Mouse (Mus musculus): ENCODE measurements at regions not wholly inside any gene's neighbourhood (a gene's known extent, or its start where the extent isn't known, plus 50 kb on each side); places are given as distances from the start of the nearest gene placed in this dataset.

DNA sequence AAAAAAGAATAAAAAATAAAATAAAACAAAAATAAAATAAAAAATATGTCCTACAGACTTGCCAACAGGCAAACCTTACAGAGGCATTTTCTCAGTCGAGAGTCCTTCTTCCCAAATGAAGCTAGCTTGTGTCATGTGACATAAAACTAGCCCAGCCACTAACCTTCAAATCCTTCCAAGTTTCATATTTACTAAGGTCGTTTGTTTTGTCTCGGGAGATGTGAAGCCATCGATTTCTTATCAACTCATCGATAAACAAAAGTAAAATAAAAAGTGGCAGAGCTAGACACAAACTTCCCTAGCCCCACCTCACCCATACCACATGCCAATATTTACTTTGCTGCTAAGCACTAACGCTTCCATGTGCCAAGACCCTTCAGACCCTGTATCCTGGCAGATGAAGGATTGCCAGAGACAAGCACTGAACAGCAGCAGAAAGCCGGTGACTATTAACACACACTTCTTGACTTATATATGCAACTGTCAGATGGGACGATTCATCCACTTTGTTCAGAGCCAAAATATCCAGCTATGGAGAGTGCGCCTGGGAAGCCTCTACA lies 79.9 kb upstream of the Klf9 start:
- no peaks in the 10 kb centered on the region for H3K4me1 ChIP-seq (replicated peaks; ENCODE audit: control insufficient read depth, insufficient read depth, low read length)
- 90% methylated on average over 9 of the region's 9 CpGs for WGBS
- no peaks in the 10 kb centered on the region for H3K27me3 ChIP-seq (ENCODE audit: control insufficient read depth, insufficient read depth, low read length)
- H3K36me3 ChIP-seq (ENCODE audit: control insufficient read depth, insufficient read depth, low read length) = no peaks in the 10 kb centered on the region
- no peak overlapping the region for H3K4me3 ChIP-seq (ENCODE audit: low read depth, low read length)
- DNase-seq (ENCODE audit: low spot score) = no peak
- H3K9ac ChIP-seq (ENCODE audit: low read depth, low read length) = no peak overlapping the region
- H3K27ac ChIP-seq (ENCODE audit: low read depth, low read length) = no peak overlapping the region
- no peaks in the 10 kb centered on the region for H3K9me3 ChIP-seq (ENCODE audit: control insufficient read depth, low read length)
- ATAC-seq (ENCODE audit: low FRiP score) = no peak
- H3K4me2 ChIP-seq (replicated peaks; ENCODE audit: low read depth, low read length) = no peak overlapping the region

DNA sequence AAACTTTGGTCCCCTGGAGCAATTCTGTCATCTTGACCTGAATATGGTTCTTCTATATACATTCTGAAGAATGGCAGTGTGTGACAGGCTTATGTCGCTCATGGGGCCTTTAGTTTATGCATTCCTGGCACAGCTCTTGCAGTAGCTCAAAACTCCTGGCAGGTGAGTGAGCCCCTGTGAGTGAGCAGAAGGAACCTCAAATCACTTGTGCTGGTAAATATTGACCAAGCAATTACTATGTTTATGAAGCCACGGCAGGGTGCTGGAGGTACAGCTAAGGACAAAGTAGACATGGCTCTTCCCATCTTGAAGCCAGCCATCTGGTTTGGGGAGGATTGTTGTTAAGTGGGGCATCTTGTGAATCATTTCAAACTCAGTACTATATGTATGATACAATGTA lies 79.1 kb upstream of the Klf9 start:
- no peak overlapping the region for H3K27ac ChIP-seq (ENCODE audit: low read depth, low read length)
- H3K36me3 ChIP-seq (ENCODE audit: control insufficient read depth, insufficient read depth, low read length) = no peaks in the 10 kb centered on the region
- DNase-seq (ENCODE audit: low spot score) (no peak), ATAC-seq (ENCODE audit: low FRiP score) (no peak)
- H3K4me3 ChIP-seq (ENCODE audit: low read depth, low read length) = no peak overlapping the region
- no peak overlapping the region for H3K9ac ChIP-seq (ENCODE audit: low read depth, low read length)
- no peak overlapping the region for H3K4me2 ChIP-seq (replicated peaks; ENCODE audit: low read depth, low read length)
- H3K4me1 ChIP-seq (replicated peaks; ENCODE audit: control insufficient read depth, insufficient read depth, low read length) = no peaks in the 10 kb centered on the region
- no peaks in the 10 kb centered on the region for H3K9me3 ChIP-seq (ENCODE audit: control insufficient read depth, low read length)
- WGBS = 74% methylated on average over 2 of the region's 2 CpGs
- no peaks in the 10 kb centered on the region for H3K27me3 ChIP-seq (ENCODE audit: control insufficient read depth, insufficient read depth, low read length)

DNA sequence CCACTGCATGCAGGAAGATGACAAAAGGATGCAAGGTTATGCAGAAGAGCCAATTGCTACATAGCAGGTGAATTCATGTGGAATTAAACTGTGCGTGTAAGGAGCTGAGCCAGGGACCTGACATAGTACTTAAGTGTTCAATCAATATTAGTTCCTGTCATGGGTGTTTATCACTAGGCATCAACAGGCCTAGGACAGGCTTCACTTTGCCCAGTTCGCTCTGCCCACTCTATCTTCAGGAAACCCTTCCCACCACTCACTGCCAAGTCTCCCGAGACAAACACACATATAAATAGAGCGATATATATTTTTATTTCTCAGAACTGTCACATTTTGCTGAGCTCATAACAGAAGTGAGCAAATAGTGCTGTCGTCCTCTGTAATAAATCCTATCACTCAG lies 78.2 kb upstream of the Klf9 start:
- H3K9ac ChIP-seq (ENCODE audit: low read depth, low read length) = no peak overlapping the region
- no peak for DNase-seq (ENCODE audit: low spot score)
- no peak overlapping the region for H3K4me2 ChIP-seq (replicated peaks; ENCODE audit: low read depth, low read length)
- no peak overlapping the region for H3K4me3 ChIP-seq (ENCODE audit: low read depth, low read length)
- H3K4me1 ChIP-seq (replicated peaks; ENCODE audit: control insufficient read depth, insufficient read depth, low read length) = no peaks in the 10 kb centered on the region
- no peaks in the 10 kb centered on the region for H3K27me3 ChIP-seq (ENCODE audit: control insufficient read depth, insufficient read depth, low read length)
- WGBS = 88% methylated on average over 5 of the region's 5 CpGs
- no peak for ATAC-seq (ENCODE audit: low FRiP score)
- H3K36me3 ChIP-seq (ENCODE audit: control insufficient read depth, insufficient read depth, low read length) = no peaks in the 10 kb centered on the region
- no peak overlapping the region for H3K27ac ChIP-seq (ENCODE audit: low read depth, low read length)
- no peaks in the 10 kb centered on the region for H3K9me3 ChIP-seq (ENCODE audit: control insufficient read depth, low read length)

DNA sequence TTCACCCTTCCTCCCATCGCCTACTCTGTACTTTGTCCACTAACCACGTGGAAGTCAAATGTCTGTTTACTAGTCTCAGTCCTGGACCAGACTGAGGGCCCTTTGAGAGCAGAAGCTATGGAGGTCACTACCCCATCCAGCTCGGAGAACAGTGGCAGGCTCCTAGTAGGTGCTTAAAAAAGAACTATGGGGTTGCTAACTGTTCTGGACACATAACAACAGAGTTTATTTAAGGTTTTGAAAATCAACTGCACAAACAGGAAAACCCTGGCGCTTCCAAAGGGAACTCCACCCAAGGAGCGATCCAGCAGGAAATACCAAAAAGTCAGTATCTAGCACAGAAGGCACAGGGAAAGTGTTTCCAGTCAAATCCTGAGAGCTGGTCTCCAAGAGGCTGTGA lies 75.5 kb upstream of the Klf9 start:
- Histone ChIP-seq H3K4me1 (replicated peaks; ENCODE audit: control insufficient read depth, insufficient read depth, low read length) (no peaks in the 10 kb centered on the region), H3K27me3 (ENCODE audit: control insufficient read depth, insufficient read depth, low read length) (no peaks in the 10 kb centered on the region), H3K36me3 (ENCODE audit: control insufficient read depth, insufficient read depth, low read length) (no peaks in the 10 kb centered on the region), H3K9me3 (ENCODE audit: control insufficient read depth, low read length) (no peaks in the 10 kb centered on the region), H3K27ac (ENCODE audit: low read depth, low read length) (no peak overlapping the region), H3K9ac (ENCODE audit: low read depth, low read length) (no peak overlapping the region), H3K4me3 (ENCODE audit: low read depth, low read length) (no peak overlapping the region), H3K4me2 (replicated peaks; ENCODE audit: low read depth, low read length) (no peak overlapping the region)
- ATAC-seq (ENCODE audit: low FRiP score) = no peak
- DNase-seq (ENCODE audit: low spot score) = no peak
- 85% methylated on average over 5 of the region's 5 CpGs for WGBS

DNA sequence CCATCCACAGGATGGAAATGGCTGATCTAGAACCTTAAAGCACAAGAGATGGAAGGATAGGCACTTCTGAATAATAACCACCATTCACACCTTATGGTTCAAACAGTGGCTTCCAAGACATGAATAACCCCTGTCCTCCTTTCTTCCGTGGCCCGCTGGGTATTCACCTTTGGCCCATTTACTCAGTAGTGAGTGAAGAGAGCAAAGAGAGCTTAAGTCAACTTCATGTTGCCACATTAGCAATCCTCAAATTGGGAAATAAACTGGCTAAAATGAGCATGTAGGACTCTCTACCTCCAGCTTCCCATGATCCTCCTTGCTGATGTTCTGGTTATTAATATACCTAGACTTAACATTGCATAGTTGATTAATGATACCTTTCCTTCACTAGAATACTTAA lies 74.3 kb upstream of the Klf9 start:
- WGBS = 89% methylated on average over 2 of the region's 2 CpGs
- Histone ChIP-seq H3K4me3 (ENCODE audit: low read depth, low read length) (no peak overlapping the region), H3K4me1 (replicated peaks; ENCODE audit: control insufficient read depth, insufficient read depth, low read length) (no peaks in the 10 kb centered on the region), H3K4me2 (replicated peaks; ENCODE audit: low read depth, low read length) (no peak overlapping the region), H3K9me3 (ENCODE audit: control insufficient read depth, low read length) (no peaks in the 10 kb centered on the region), H3K9ac (ENCODE audit: low read depth, low read length) (no peak overlapping the region), H3K27me3 (ENCODE audit: control insufficient read depth, insufficient read depth, low read length) (no peaks in the 10 kb centered on the region), H3K27ac (ENCODE audit: low read depth, low read length) (no peak overlapping the region), H3K36me3 (ENCODE audit: control insufficient read depth, insufficient read depth, low read length) (no peaks in the 10 kb centered on the region)
- ATAC-seq (ENCODE audit: low FRiP score) = no peak
- DNase-seq (ENCODE audit: low spot score) = no peak

DNA sequence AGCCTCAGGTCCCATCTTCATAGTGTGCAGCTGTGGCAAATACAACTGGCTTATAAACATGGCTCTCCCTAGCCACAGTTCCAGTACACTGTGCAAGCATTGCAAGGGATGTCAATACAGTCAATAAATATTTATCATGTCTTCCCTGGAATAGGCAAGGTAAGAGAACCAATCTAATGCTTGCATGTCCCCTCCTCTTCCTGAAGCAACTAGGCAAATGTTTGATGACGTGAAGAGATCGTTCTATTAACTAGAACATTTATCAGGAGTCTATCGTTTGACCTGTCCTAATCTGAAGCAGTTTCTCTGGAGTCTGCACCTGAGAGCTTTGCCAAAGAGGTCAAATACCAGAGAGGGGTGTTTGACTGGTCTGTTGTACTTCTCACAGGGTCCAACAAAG lies 72.4 kb upstream of the Klf9 start:
- DNase-seq (ENCODE audit: low spot score) (no peak), ATAC-seq (ENCODE audit: low FRiP score) (no peak)
- 91% methylated on average over 3 of the region's 3 CpGs for WGBS
- H3K4me1 ChIP-seq (replicated peaks; ENCODE audit: control insufficient read depth, insufficient read depth, low read length) = no peaks in the 10 kb centered on the region
- H3K27me3 ChIP-seq (ENCODE audit: control insufficient read depth, insufficient read depth, low read length) = no peaks in the 10 kb centered on the region
- no peaks in the 10 kb centered on the region for H3K36me3 ChIP-seq (ENCODE audit: control insufficient read depth, insufficient read depth, low read length)
- no peaks in the 10 kb centered on the region for H3K9me3 ChIP-seq (ENCODE audit: control insufficient read depth, low read length)
- no peak overlapping the region for H3K9ac ChIP-seq (ENCODE audit: low read depth, low read length)
- H3K27ac ChIP-seq (ENCODE audit: low read depth, low read length) = no peak overlapping the region
- no peak overlapping the region for H3K4me2 ChIP-seq (replicated peaks; ENCODE audit: low read depth, low read length)
- no peak overlapping the region for H3K4me3 ChIP-seq (ENCODE audit: low read depth, low read length)

DNA sequence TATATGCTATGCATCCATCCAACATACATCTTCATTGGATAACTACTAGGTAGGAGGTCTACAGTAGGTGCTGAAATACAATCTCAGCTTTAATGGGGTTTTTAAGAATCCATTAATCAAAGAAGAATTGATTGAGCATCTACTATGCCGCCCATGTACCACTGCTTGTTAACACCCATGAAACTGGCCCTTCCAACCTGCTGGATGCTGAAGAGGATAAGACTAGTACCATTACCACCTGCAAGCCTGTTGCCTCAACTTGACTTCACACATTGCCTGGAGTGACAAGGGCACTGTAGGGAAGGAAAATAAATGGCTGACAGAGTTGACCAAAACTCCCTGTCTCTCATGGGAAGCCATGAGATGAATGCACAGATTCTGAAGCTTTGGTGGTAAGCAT lies 71.4 kb upstream of the Klf9 start:
- no peaks in the 10 kb centered on the region for H3K36me3 ChIP-seq (ENCODE audit: control insufficient read depth, insufficient read depth, low read length)
- DNase-seq (ENCODE audit: low spot score) (no peak), ATAC-seq (ENCODE audit: low FRiP score) (no peak)
- H3K4me3 ChIP-seq (ENCODE audit: low read depth, low read length) = no peak overlapping the region
- H3K9ac ChIP-seq (ENCODE audit: low read depth, low read length) = no peak overlapping the region
- H3K27ac ChIP-seq (ENCODE audit: low read depth, low read length) = no peak overlapping the region
- no peaks in the 10 kb centered on the region for H3K9me3 ChIP-seq (ENCODE audit: control insufficient read depth, low read length)
- H3K4me2 ChIP-seq (replicated peaks; ENCODE audit: low read depth, low read length) = no peak overlapping the region
- H3K4me1 ChIP-seq (replicated peaks; ENCODE audit: control insufficient read depth, insufficient read depth, low read length) = no peaks in the 10 kb centered on the region
- no peaks in the 10 kb centered on the region for H3K27me3 ChIP-seq (ENCODE audit: control insufficient read depth, insufficient read depth, low read length)
- 87% methylated on average over 1 of the region's 1 CpGs for WGBS

DNA sequence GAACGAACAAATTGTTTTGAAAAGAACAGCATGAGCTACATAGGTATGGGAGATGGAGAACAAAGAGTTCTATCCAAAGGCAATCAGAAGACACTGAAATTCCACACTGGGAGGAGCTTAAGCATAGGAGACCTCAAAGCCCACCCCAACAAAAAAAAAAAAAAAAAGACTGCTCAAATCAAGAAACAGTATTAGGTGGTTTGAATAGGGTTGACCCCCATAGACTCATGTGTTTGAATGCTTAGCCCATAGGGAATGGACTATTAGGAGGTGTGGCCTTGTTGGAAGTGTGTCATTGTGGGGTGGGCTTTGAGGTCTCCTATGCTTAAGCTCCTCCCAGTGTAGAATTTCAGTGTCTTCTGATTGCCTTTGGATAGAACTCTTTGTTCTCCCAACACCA lies 70.0 kb upstream of the Klf9 start:
- Histone ChIP-seq H3K4me1 (replicated peaks; ENCODE audit: control insufficient read depth, insufficient read depth, low read length) (no peaks in the 10 kb centered on the region), H3K27ac (ENCODE audit: low read depth, low read length) (no peak overlapping the region), H3K4me3 (ENCODE audit: low read depth, low read length) (no peak overlapping the region), H3K9ac (ENCODE audit: low read depth, low read length) (no peak overlapping the region), H3K36me3 (ENCODE audit: control insufficient read depth, insufficient read depth, low read length) (no peaks in the 10 kb centered on the region), H3K9me3 (ENCODE audit: control insufficient read depth, low read length) (no peaks in the 10 kb centered on the region), H3K4me2 (replicated peaks; ENCODE audit: low read depth, low read length) (no peak overlapping the region), H3K27me3 (ENCODE audit: control insufficient read depth, insufficient read depth, low read length) (no peaks in the 10 kb centered on the region)
- no peak for ATAC-seq (ENCODE audit: low FRiP score)
- 80% methylated on average over 1 of the region's 1 CpGs for WGBS
- DNase-seq (ENCODE audit: low spot score) = no peak

DNA sequence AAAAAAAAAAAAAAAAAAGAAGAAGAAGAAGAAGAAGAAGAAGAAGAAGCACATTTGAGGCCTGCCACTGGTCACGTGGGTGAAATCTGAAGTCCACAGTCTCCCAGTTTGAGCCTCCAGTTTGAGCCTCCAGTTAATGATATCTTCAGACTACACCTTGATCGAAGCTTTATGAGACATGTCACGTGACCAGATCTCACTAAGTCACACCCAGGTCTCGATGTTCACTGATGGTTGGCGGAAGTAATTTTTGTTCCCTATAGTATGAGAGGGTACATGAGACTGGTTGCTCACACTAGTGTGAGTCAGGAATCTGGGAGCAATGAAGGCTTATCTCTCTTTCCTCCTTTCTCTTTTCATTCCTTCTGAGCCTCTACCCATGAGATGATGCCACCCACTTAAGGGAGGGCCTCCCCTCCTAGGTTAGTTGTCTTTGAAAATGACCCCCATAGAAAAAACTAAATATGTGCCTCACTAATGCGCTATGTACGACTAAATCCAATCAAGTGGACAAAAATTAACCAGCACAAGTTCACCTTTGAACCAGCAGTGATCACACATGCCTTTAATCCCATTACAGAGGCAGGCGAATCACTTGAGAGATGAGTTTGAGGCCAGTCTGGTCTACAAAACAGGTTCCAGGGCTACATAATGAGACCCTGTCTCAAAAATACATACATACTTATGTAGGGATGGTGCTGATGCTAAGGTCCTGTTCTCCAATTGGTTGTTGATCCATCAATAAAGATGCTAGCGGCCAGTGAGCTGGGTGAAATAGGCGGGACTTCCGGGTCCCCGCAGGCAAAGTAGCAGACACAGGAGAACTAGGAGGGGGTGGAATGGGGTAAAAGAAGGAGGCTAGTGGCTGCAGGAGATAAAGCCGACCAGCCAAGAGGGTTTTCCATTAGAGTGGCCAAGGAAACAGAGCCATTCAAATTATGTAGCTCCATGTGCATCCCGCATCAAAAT lies 66.1 kb upstream of the Klf9 start:
- DNase-seq (ENCODE audit: low spot score) (no peak), ATAC-seq (ENCODE audit: low FRiP score) (no peak)
- Histone ChIP-seq H3K4me2 (replicated peaks; ENCODE audit: low read depth, low read length) (no peak overlapping the region), H3K4me1 (replicated peaks; ENCODE audit: control insufficient read depth, insufficient read depth, low read length) (no peaks in the 10 kb centered on the region), H3K9ac (ENCODE audit: low read depth, low read length) (no peak overlapping the region), H3K27ac (ENCODE audit: low read depth, low read length) (no peak overlapping the region), H3K9me3 (ENCODE audit: control insufficient read depth, low read length) (no peaks in the 10 kb centered on the region), H3K4me3 (ENCODE audit: low read depth, low read length) (no peak overlapping the region), H3K27me3 (ENCODE audit: control insufficient read depth, insufficient read depth, low read length) (no peaks in the 10 kb centered on the region), H3K36me3 (ENCODE audit: control insufficient read depth, insufficient read depth, low read length) (no peaks in the 10 kb centered on the region)
- WGBS = 86% methylated on average over 14 of the region's 14 CpGs

Data from hindbrain, embryonic 11.5 days (tissue).